Mouse (Mus musculus) forebrain, embryonic 12.5 days (tissue): Measurements from ENCODE around the gene Bicc1. TPM values are rescaled to one million over a fixed set of nuclear protein-coding genes. Genes with fewer than 3 reads are reported as not detected.

Experiments
- ATAC-seq: fragments of 200-750 bp; cut with Nextera tagmentation; 2 replicates; pipeline ENCODE4 v1.8.0; 2017; ENCODE audit warnings: moderate TSS enrichment; ENCODE audit not compliant: low FRiP score
- H3K27ac ChIP-seq: fragments of 300-500 bp; sonication (generic); 2 replicates; pipeline ENCODE4 v1.5.1; 2016; ENCODE audit warnings: mild to moderate bottlenecking
- H3K27me3 ChIP-seq: fragments of 300-500 bp; sonication (generic); 2 replicates; pipeline ENCODE4 v1.6.1; 2016; ENCODE audit warnings: mild to moderate bottlenecking
- H3K36me3 ChIP-seq: fragments of 300-500 bp; sonication (generic); replicated peaks from 2 replicates; pipeline ENCODE4 v1.6.1; 2016; ENCODE audit warnings: mild to moderate bottlenecking
- H3K4me1 ChIP-seq: fragments of 300-500 bp; sonication (generic); 2 replicates; pipeline ENCODE4 v1.6.1; 2016
- H3K4me2 ChIP-seq: fragments of 300-500 bp; sonication (generic); 2 replicates; pipeline ENCODE4 v1.6.1; 2016; ENCODE audit warnings: mild to moderate bottlenecking, moderate library complexity
- H3K4me3 ChIP-seq: fragments of 300-500 bp; sonication (generic); replicated peaks from 2 replicates; pipeline ENCODE4 v1.5.1; 2016; ENCODE audit warnings: mild to moderate bottlenecking
- H3K9ac ChIP-seq: fragments of 300-500 bp; sonication (generic); 2 replicates; pipeline ENCODE4 v1.6.1; 2016; ENCODE audit warnings: mild to moderate bottlenecking
- H3K9me3 ChIP-seq: fragments of 300-500 bp; sonication (generic); 2 replicates; pipeline ENCODE4 v1.6.1; 2016
- WGBS: fragments of 180-500 bp; shearing (Covaris S2); methylation state at CpG from one replicate; pipeline ENCODE4 v1.1.7; 2016; 5-methylcytosine and 5-hydroxymethylcytosine counted together
- polyA plus RNA-seq: library from polyadenylated mRNA; unstranded; fragments of >200 nt; fragmentation: Nextera tagmentation; extraction: Ambion mirVana; gene quantifications from 2 replicates; pipeline ENCODE4 v1.2.1, GENCODE M21; 2016

Gene Bicc1
- polyA plus RNA-seq, 1 experiment from 2014 or later: 6.8 TPM

DNA sequence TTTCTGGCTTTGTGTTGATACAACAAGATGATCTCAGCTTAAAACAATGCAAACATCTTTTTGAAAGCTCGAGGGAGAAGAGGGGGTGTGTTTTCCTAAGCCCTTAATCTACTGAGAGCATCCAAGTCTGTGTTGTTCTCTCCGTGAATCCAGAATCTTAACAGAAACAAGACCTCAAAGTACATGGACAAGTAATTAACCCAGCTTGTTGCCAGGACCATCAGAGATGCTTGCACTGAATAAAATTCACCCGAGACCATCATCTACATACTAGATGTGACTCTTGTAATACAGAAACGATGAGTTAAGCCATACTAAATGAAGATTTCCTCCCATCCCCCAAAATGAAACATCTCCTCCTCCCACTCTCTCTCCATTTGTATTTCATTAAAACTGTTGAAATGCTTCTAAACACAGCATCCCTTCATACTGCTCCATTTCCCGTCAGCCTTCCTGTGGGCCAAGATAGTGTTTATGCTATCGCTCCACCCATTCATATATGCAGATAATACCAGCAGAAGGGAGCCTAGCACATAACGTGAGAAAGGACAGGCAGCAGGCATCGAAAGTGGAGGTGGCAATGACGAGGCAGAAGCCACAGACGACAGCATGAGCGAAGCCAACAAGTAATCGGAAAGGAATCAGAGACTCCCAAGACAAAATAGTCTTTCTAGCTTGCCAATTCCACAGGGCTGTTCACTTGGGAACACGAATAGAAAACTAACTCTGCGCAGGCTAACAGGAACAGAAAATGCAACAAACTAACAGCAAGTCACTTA is 131.2 kb downstream of the Bicc1 start:
- Histone ChIP-seq H3K9ac (no peak overlapping the region), H3K27ac (no peak overlapping the region), H3K4me3 (no peak overlapping the region), H3K9me3 (no peaks in the 10 kb centered on the region), H3K36me3 (no peaks in the 10 kb centered on the region), H3K4me2 (no peak overlapping the region), H3K4me1 (no peaks in the 10 kb centered on the region), H3K27me3 (no peaks in the 10 kb centered on the region)
- WGBS: 76% methylated on average over 14 of the region's 14 CpGs
- no peak for ATAC-seq

DNA sequence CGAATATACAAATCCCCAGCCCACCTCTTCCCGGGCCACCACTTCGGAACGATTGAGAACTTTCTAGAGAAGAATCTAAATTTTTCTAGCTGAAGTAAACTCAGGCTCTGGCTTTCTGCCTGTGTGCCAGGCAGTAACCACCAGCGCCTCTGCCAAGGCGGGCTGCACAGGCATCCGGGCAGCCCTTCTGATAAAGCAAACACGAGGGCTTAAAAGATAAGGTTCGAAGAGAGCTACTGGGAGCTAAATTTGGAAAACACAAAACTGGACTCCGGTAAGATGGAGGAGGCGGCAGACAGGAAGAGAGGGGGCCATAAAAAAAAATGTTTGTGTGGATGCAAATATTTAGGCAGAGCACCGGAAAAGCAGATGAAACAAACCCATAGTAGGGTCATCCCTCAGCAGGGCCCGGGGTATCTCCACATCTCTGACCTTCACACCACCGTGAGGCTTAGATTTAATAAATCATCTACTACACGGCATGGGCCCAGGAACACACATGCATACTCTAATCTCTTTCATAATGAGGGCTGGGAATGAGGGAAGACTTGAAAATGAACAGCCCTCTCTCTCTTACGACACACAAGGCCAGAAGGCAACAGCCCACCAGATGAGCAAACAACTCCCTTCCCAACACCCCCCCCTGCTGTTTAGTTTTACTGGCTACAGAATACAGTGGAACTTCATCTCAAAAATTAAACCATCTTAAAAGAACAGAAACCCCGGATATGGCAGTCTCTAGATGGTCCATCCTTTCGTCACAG is 134.2 kb downstream of the Bicc1 start:
- 93% methylated on average over 18 of the region's 18 CpGs for WGBS
- H3K27me3 ChIP-seq: no peaks in the 10 kb centered on the region

DNA sequence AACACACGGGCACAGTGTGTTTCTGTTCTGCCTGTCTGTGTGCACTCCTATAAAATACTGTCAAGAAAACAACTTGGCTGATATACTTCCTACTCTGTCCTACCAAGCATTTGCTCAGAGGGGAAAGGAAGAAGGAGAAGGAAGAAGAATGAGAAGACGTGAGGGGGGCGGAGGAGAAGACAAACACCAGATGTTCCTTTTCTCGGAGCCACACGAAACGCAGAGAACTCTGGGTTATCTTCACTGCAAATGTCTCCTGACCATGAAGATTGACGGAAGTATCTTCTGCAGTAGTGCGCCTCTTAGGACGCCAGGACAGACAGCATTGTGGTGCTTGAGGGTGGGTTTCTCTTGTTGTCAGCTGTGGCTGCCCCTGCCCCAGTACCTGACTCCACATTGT is 134.8 kb downstream of the Bicc1 start:
- no peak overlapping the region for H3K4me2 ChIP-seq
- H3K27ac ChIP-seq: no peak overlapping the region
- H3K9me3 ChIP-seq: no peaks in the 10 kb centered on the region
- ATAC-seq: no peak
- H3K27me3 ChIP-seq: no peaks in the 10 kb centered on the region
- 89% methylated on average over 9 of the region's 9 CpGs for WGBS
- no peaks in the 10 kb centered on the region for H3K4me1 ChIP-seq
- no peak overlapping the region for H3K9ac ChIP-seq
- H3K36me3 ChIP-seq: no peaks in the 10 kb centered on the region
- H3K4me3 ChIP-seq: no peak overlapping the region

More for the DNA sequence above, 134.2 kb downstream of the Bicc1 start:
- no peak for ATAC-seq
- no peak overlapping the region for H3K4me3 ChIP-seq
- H3K27ac ChIP-seq: no peak overlapping the region
- H3K9ac ChIP-seq: no peak overlapping the region
- H3K36me3 ChIP-seq: no peaks in the 10 kb centered on the region
- H3K4me1 ChIP-seq: no peaks in the 10 kb centered on the region
- no peak overlapping the region for H3K4me2 ChIP-seq
- H3K9me3 ChIP-seq: no peaks in the 10 kb centered on the region

DNA sequence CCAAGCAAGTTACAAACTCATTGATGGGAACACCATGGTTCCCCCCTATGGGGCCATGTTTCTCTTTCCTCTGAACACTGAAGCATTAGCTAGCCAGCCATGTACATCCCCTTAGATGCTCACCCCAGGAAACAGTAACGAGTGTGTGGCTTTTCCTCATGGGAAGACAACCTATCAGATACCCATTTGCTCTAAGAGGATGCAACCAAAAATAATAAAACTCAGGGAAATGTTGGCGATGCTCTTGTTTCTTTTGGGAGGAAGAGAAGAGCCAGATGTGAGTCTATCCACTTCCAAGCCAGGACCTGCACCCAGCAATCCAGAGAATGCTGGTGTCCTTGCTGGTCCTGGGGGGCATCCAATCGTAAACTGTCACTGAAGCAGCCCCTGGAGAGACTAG is 136.0 kb downstream of the Bicc1 start:
- H3K27ac ChIP-seq: no peak overlapping the region
- ATAC-seq: no peak
- no peaks in the 10 kb centered on the region for H3K9me3 ChIP-seq
- H3K4me3 ChIP-seq: no peak overlapping the region
- no peaks in the 10 kb centered on the region for H3K27me3 ChIP-seq
- H3K4me1 ChIP-seq: no peaks in the 10 kb centered on the region
- WGBS: 86% methylated on average over 3 of the region's 3 CpGs
- no peak overlapping the region for H3K9ac ChIP-seq
- H3K4me2 ChIP-seq: no peak overlapping the region
- H3K36me3 ChIP-seq: no peaks in the 10 kb centered on the region

DNA sequence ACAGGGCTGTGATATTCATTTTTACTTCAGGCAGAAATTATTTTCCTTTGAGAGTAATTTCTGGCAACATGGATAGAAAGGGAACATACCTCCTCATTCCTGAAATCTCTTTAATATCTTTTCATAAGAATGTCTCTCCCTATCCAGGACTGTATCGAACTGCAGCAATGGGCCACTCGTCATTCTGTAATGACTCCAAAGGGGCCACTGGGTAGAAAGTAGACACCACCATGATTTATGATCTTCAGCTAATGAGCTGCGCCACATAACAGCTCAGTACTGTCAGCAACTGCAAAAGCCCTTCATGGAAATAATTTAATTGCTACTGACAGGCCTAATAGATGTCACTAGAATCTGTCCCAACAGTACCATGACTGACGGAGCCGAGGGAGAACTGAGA is 139.0 kb downstream of the Bicc1 start:
- no peak overlapping the region for H3K4me3 ChIP-seq
- no peak for ATAC-seq
- H3K27ac ChIP-seq: no peak overlapping the region
- no peak overlapping the region for H3K9ac ChIP-seq
- H3K4me2 ChIP-seq: no peak overlapping the region
- no peaks in the 10 kb centered on the region for H3K4me1 ChIP-seq
- H3K36me3 ChIP-seq: no peaks in the 10 kb centered on the region
- 92% methylated on average over 5 of the region's 5 CpGs for WGBS
- H3K9me3 ChIP-seq: no peaks in the 10 kb centered on the region
- no peaks in the 10 kb centered on the region for H3K27me3 ChIP-seq

DNA sequence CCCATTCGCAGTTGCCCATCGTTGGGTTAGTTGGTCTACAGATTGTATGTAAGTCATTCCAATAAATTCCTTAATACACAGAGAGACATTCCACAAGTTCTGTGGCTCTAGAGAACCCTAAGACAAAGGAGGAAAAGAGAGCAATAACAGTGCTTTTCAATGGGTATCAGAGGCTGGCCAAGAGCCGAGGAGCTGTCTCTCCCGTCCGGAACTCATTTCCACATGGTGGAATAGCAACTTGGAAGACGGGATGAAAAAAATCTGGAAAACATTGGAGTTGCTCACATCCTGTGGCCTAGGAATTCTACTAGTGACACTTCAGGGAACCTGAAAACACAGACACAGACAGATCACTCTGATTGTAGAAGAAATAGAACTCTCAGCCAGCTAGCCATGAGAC is 139.7 kb downstream of the Bicc1 start:
- Histone ChIP-seq H3K27me3 (no peaks in the 10 kb centered on the region), H3K9me3 (no peaks in the 10 kb centered on the region), H3K36me3 (no peaks in the 10 kb centered on the region), H3K9ac (no peak overlapping the region), H3K4me1 (no peaks in the 10 kb centered on the region), H3K27ac (no peak overlapping the region), H3K4me3 (no peak overlapping the region), H3K4me2 (no peak overlapping the region)
- 97% methylated on average over 6 of the region's 6 CpGs for WGBS
- ATAC-seq: no peak

DNA sequence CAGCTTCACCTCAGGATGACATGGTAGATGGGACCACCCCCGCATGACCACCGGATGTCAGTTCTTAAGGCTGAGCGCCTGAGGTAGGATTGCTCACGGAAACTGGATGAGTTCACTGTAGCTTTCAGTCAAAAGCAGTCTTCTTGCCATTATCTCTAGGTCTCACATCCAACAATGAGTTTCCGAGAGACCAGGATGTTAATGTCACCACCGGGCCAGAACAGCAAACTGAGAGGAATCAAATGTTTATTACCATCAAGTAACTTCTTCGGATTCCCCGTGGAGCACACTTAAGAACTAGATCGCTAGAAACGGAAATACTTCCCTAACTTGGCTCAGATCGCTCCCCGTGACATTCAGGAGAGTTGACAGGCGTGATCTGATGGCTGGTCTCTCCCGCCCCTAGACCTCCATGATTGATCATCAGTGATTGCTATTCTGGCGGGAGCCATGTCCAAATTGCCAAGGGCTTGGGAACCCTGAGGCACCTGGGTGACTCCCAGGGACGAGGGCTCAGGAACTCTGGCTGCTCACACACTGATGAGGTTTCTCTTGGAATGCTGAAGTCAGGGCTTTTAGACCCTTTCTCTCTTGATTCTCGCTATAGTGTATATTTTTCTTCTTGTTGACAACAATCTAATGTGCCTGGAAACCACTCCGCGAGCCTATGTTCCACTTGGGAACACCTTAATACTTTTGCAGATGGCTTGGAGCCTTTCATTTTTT is 149.6 kb downstream of the Bicc1 start:
- Histone ChIP-seq H3K4me1 (no peaks in the 10 kb centered on the region), H3K9me3 (no peaks in the 10 kb centered on the region), H3K27ac (no peak overlapping the region), H3K9ac (no peak overlapping the region), H3K27me3 (no peaks in the 10 kb centered on the region), H3K4me3 (no peak overlapping the region), H3K36me3 (no peaks in the 10 kb centered on the region), H3K4me2 (no peak overlapping the region)
- no peak for ATAC-seq
- 95% methylated on average over 19 of the region's 19 CpGs for WGBS

DNA sequence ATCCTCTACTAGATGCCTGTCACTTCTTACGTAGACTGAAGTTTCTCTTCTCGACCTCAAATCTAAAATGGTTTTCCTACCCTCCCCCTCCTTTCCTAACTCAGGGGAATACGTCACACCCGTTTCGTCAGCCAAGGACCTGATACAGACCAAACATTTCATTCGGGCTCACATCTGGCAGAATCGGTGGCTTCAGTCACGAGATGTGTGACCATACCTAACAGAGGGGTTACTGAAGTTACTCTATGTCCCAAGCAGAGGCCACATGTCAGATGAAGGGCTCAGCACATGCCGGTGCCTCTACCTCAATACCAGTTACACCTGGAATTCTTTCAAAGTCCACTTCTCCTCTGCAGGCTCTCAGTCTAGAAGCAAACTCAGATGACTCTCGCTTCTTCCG is 150.8 kb downstream of the Bicc1 start:
- Histone ChIP-seq H3K27ac (no peak overlapping the region), H3K4me2 (no peak overlapping the region), H3K4me1 (no peaks in the 10 kb centered on the region), H3K9me3 (no peaks in the 10 kb centered on the region), H3K4me3 (no peak overlapping the region), H3K36me3 (no peaks in the 10 kb centered on the region), H3K27me3 (no peaks in the 10 kb centered on the region), H3K9ac (no peak overlapping the region)
- ATAC-seq: no peak
- 94% methylated on average over 11 of the region's 11 CpGs for WGBS

DNA sequence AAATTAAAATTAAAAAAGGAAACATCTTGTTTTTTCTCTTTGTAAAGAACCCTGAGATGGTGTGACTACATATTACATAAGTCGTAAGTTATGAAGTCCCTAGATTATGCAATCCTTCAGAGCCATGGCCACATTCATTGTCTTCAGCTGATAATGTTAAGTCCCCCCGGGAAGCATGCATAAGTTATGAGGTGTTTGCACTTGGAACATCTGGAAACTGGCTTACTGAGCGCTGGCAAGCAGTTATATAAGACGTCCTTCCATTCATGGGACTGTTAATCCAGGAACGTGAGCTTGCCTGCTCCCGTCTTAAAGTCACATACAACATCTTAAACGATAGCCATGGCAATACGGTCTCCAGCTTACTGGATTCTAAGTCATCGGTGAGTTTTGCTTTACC is 151.5 kb downstream of the Bicc1 start:
- no peaks in the 10 kb centered on the region for H3K36me3 ChIP-seq
- no peak overlapping the region for H3K4me2 ChIP-seq
- WGBS: 70% methylated on average over 9 of the region's 9 CpGs
- H3K9ac ChIP-seq: no peak overlapping the region
- no peak for ATAC-seq
- no peaks in the 10 kb centered on the region for H3K4me1 ChIP-seq
- no peak overlapping the region for H3K4me3 ChIP-seq
- no peak overlapping the region for H3K27ac ChIP-seq
- H3K9me3 ChIP-seq: no peaks in the 10 kb centered on the region
- no peaks in the 10 kb centered on the region for H3K27me3 ChIP-seq

DNA sequence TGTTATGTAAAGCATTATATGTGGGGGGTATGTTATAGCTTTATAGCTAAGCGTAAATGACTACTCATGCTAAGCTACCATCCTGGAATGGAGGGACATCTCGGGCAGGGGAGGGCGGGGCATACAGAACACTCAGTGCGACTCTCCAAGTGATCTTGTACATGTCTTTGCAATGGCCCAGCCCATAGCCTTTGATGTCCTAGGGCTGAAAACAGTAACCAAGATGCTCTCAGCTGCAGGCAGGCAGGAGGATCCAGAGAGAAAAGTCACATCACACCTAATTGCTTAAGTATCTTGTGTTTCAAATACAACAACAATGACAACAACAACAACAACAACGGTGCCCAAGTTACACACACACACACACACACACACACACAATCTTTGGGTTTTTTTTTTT is 152.0 kb downstream of the Bicc1 start:
- Histone ChIP-seq H3K4me1 (no peaks in the 10 kb centered on the region), H3K9me3 (no peaks in the 10 kb centered on the region), H3K4me3 (no peak overlapping the region), H3K27me3 (no peaks in the 10 kb centered on the region), H3K4me2 (no peak overlapping the region), H3K36me3 (no peaks in the 10 kb centered on the region), H3K9ac (no peak overlapping the region), H3K27ac (no peak overlapping the region)
- WGBS: 94% methylated on average over 5 of the region's 5 CpGs
- no peak for ATAC-seq

DNA sequence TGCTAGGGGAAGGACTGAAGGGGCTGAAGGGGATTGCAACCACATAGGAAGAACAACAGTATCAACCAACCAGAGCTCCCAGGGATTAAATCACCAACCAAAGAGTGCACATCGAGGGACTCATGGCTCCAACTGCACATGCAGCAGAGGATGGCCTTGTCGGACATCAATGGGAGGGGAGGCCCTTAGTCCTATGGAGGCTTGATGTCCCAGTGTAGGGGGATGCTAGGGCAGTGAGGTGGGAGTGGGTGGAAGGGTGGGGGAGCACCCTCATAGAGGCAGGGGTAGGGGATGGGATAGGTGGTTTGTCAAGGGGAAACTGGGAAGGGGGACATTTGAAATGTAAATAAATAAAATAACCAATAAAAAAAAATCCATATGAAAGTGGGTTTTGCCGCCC is 152.5 kb downstream of the Bicc1 start:
- no peak overlapping the region for H3K27ac ChIP-seq
- no peak for ATAC-seq
- WGBS: 91% methylated on average over 3 of the region's 3 CpGs

DNA sequence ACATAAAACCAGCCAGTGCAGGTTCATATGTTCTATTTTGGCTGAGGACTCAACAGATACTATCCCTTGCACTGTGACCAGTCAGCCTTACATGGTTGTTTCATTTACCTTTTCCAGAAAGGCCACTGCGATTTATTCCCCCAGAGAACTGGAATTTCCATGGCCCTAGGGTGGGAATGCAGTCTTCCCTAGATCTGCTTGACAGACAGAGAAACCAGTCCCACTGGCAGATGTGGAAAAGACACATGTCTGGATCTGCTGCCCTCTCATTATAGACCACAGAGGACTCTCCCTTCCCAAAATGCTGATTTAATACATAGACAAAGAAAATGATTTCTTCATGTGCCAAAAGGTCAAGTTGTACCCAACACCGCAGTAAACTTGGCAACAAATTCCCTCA is 156.6 kb downstream of the Bicc1 start:
- Histone ChIP-seq H3K9me3 (no peaks in the 10 kb centered on the region), H3K27me3 (no peaks in the 10 kb centered on the region), H3K36me3 (no peaks in the 10 kb centered on the region), H3K9ac (no peak overlapping the region), H3K4me2 (no peak overlapping the region), H3K27ac (no peak overlapping the region), H3K4me1 (no peaks in the 10 kb centered on the region), H3K4me3 (no peak overlapping the region)
- 88% methylated on average over 2 of the region's 2 CpGs for WGBS
- no peak for ATAC-seq

More for the DNA sequence above, 152.5 kb downstream of the Bicc1 start:
- H3K9me3 ChIP-seq: no peaks in the 10 kb centered on the region
- no peaks in the 10 kb centered on the region for H3K27me3 ChIP-seq
- H3K4me3 ChIP-seq: no peak overlapping the region
- H3K4me2 ChIP-seq: no peak overlapping the region
- H3K36me3 ChIP-seq: no peaks in the 10 kb centered on the region
- no peaks in the 10 kb centered on the region for H3K4me1 ChIP-seq
- H3K9ac ChIP-seq: no peak overlapping the region
